16 mouse cellular contexts compared by ENCODE assay signal in the genomic region with DNA sequence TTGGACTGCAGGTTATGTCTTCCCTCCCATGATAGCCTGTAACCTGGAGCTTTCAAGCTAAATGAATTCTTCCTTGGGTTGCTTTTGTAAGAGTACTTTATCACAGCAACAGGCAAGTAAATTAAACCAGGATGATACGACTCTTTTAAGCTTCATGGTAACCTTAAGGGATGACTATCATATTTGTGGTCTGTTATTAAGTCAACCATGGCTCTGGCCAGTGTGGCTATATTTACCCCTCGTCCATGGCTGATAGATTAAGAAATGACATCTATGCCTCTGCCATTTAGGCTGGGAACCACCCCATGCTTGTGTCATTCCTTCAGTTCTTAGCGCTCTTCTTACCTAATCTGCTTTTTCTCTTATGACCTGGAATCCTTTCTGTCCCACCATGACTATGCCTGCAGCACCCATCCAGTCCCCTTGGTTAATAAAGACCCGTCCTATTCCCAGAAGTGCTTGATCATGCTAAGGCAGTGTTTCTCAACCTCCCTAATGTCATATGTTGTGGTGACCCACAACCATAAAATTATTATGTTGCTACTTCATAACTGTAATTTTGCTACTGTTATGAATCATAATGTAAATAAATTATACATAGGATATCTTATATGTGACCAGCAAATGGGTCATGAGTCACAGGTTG.
"Had no signal": no experiment of that assay in that cellular context is flagged by ENCODE, and none has a peak within 500 bp of the region (broad histone marks: within the 10 kb centered on the region; RNA-seq: fewer than 3 reads in every experiment).

No protein-coding gene starts in this region.

- H3K36me3 ChIP-seq: neural tube, embryonic 13.5 days; neural tube, embryonic 15.5 days; stomach, embryonic 15.5 days had no signal

- H3K4me3 ChIP-seq: neural tube, embryonic 13.5 days; neural tube, embryonic 15.5 days; stomach, embryonic 15.5 days had no signal

- H3K27me3 ChIP-seq: neural tube, embryonic 13.5 days; neural tube, embryonic 15.5 days; stomach, embryonic 15.5 days had no signal

- H3K9me3 ChIP-seq: neural tube, embryonic 13.5 days; neural tube, embryonic 15.5 days; stomach, embryonic 15.5 days had no signal

- H3K27ac ChIP-seq: neural tube, embryonic 13.5 days; neural tube, embryonic 15.5 days; stomach, embryonic 15.5 days; stomach, postnatal 0 days had no signal

- DNase-seq: retina, postnatal 1 day; right cerebral cortex, adult 18-20 months; right cerebral cortex, postnatal 14 days; right cerebral cortex, postnatal 25 days; right cerebral cortex, postnatal 4 days; spleen, adult 18-20 months; thymus, adult 18-20 months; thymus, adult 2 months; thymus, postnatal 14 days; thymus, postnatal 25 days; thymus, postnatal 36 days; thymus, postnatal 4 days had no signal

- H3K9ac ChIP-seq: neural tube, embryonic 13.5 days; neural tube, embryonic 15.5 days; stomach, embryonic 15.5 days had no signal

- H3K4me2 ChIP-seq: neural tube, embryonic 13.5 days; neural tube, embryonic 15.5 days; stomach, embryonic 15.5 days had no signal

- H3K4me1 ChIP-seq: neural tube, embryonic 13.5 days; neural tube, embryonic 15.5 days; stomach, embryonic 15.5 days had no signal
